In genomic region chr7:73512422-73512821, GRCm38 (mm10) we compare ENCODE assay signal across 27 mouse cellular contexts. TPM values are rescaled to one million over a fixed set of nuclear protein-coding genes. Genes with fewer than 3 reads are reported as not detected.
A peak's percentile ranks its signal among the peaks of the same experiment; 100 is the strongest.
DNase-seq lines count a peak whose midpoint lies in the region; ATAC-seq and TF ChIP-seq lines count a peak whose summit lies in the region.
"Had no signal": no experiment of that assay in that cellular context is flagged by ENCODE, and none has a peak within 500 bp of the region (broad histone marks: within the 10 kb centered on the region; RNA-seq: fewer than 3 reads in every experiment).

No protein-coding gene starts in this region.

- WGBS in liver, adult 2 months: 49% methylated on average over 2 of the region's 2 CpGs
- 62% methylated on average over 2 of the region's 2 CpGs for WGBS in liver, embryonic 11.5 days
- WGBS in kidney, embryonic 16.5 days: 55% methylated on average over 2 of the region's 2 CpGs

- H3K79me2 ChIP-seq in liver, adult 2 months (ENCODE audit: control insufficient read depth, insufficient read depth, low read length): peaks cover 6% of the 10 kb centered on the region; the same call in 1 of the 2 replicates

- no peak for ATAC-seq in liver, embryonic 11.5 days (replicated peaks; ENCODE audit: low FRiP score)
- no peak for ATAC-seq in kidney, embryonic 16.5 days (ENCODE audit: low FRiP score, low TSS enrichment)
- ATAC-seq: CD4-positive, CD25-positive, alpha-beta regulatory T cell, adult 4 months; forebrain, embryonic 14.5 days; forebrain, embryonic 16.5 days had no signal

- TF ChIP-seq POLR2A in liver, adult 2 months (IDR thresholded peaks at IDR 0.05; ENCODE audit: extremely low read depth, insufficient read depth, low read length): no peak

- DNase-seq in adrenal gland, adult (ENCODE audit: inconsistent age in 2 of 2, low spot score in 1 of 2): peak; percentile 64 to 80
- no peak for DNase-seq in adrenal gland, adult 18-20 months (ENCODE audit: low spot score in 2 of 2)
- DNase-seq in gastrocnemius, adult 2 months: peak; percentile 46
- no peak for DNase-seq in gastrocnemius, postnatal 36 days
- peak; percentile 34 for DNase-seq in liver, adult 2 months (ENCODE audit: extremely low read depth, low read depth, low spot score)
- DNase-seq in liver, embryonic 11.5 days (ENCODE audit: low spot score): no peak
- DNase-seq: adrenal gland, adult 8-10 months; adrenal gland, postnatal 25 days; B cell, adult 2 months; cerebellum, adult 11 months; cerebellum, adult 18-20 months; cerebellum, adult 8-10 months; cerebellum, adult 9-11 months; cerebellum, postnatal 14 days; cerebellum, postnatal 36 days; embryo, embryonic 11 days had no signal

- no peak for TF ChIP-seq CTCF in gastrocnemius, adult 2 months (IDR thresholded peaks at IDR 0.05)
- TF ChIP-seq CTCF in liver, adult 2 months (IDR thresholded peaks at IDR 0.05; ENCODE audit: low read depth, low read length): no peak

- H3K9ac ChIP-seq in liver, adult 2 months (ENCODE audit: low read depth, low read length): no peak overlapping the region
- no peak overlapping the region for H3K9ac ChIP-seq in liver, embryonic 11.5 days (ENCODE audit: low read depth, low read length)
- H3K9ac ChIP-seq in kidney, embryonic 16.5 days (replicated peaks; ENCODE audit: low read length): no peak overlapping the region
- H3K9ac ChIP-seq: embryonic facial prominence, embryonic 13.5 days; embryonic facial prominence, embryonic 15.5 days; forebrain, embryonic 12.5 days had no signal

- H3K36me3 ChIP-seq in liver, adult 2 months (ENCODE audit: control insufficient read depth, insufficient read depth, low read length): peaks cover 79% of the 10 kb centered on the region
- peaks cover 41% of the 10 kb centered on the region for H3K36me3 ChIP-seq in liver, embryonic 11.5 days (ENCODE audit: control insufficient read depth, insufficient read depth, low read length)
- H3K36me3 ChIP-seq in kidney, embryonic 16.5 days (ENCODE audit: insufficient read depth, low read length): peaks cover 68% of the 10 kb centered on the region

- peaks cover 2% of the 10 kb centered on the region; the same call in 1 of the 2 replicates for H3K4me1 ChIP-seq in liver, adult 2 months (ENCODE audit: control insufficient read depth, insufficient read depth, low read length)
- peaks cover 7% of the 10 kb centered on the region for H3K4me1 ChIP-seq in liver, embryonic 11.5 days (replicated peaks; ENCODE audit: control insufficient read depth, insufficient read depth, low read length)
- H3K4me1 ChIP-seq in kidney, embryonic 16.5 days (ENCODE audit: insufficient read depth, low read length): peaks cover 12% of the 10 kb centered on the region
- H3K4me1 ChIP-seq: forebrain, embryonic 12.5 days had no signal

- intact Hi-C loops in gastrocnemius, adult 2 months (cut with DNase I): loop anchor here (5.0 kb wide), 1 partner anchor 40 kb away; no protein-coding TSS in a partner anchor
- intact Hi-C loops in gastrocnemius, postnatal 36 days (cut with DNase I): no loop called here

- H3K4me3 ChIP-seq in gastrocnemius, adult 2 months: 0 out of 2 replicates have a peak overlapping the region, but pooled peaks have one; percentile 15
- H3K4me3 ChIP-seq in liver, adult 2 months (ENCODE audit: insufficient read depth, low read depth, low read length): no peak overlapping the region
- H3K4me3 ChIP-seq in liver, embryonic 11.5 days (ENCODE audit: low read depth, low read length): no peak overlapping the region
- no peak overlapping the region for H3K4me3 ChIP-seq in kidney, embryonic 16.5 days (ENCODE audit: low read length)
- H3K4me3 ChIP-seq: embryonic facial prominence, embryonic 13.5 days; embryonic facial prominence, embryonic 15.5 days; erythroblast, embryonic 14.5 days; forebrain, embryonic 10.5 days; forebrain, embryonic 12.5 days had no signal

- H3K4me2 ChIP-seq in liver, embryonic 11.5 days: no peak overlapping the region
- H3K4me2 ChIP-seq in kidney, embryonic 16.5 days (replicated peaks; ENCODE audit: low read depth, low read length): no peak overlapping the region
- H3K4me2 ChIP-seq: embryonic facial prominence, embryonic 13.5 days; embryonic facial prominence, embryonic 15.5 days; forebrain, embryonic 12.5 days had no signal

- no peaks in the 10 kb centered on the region for H3K27me3 ChIP-seq in liver, adult 2 months (ENCODE audit: control insufficient read depth, insufficient read depth, low read length)
- H3K27me3 ChIP-seq in liver, embryonic 11.5 days (replicated peaks; ENCODE audit: control insufficient read depth, insufficient read depth, low read length): no peaks in the 10 kb centered on the region
- H3K27me3 ChIP-seq in kidney, embryonic 16.5 days (ENCODE audit: insufficient read depth, low read length): no peaks in the 10 kb centered on the region
- H3K27me3 ChIP-seq: CH12.LX; embryonic facial prominence, embryonic 13.5 days; embryonic facial prominence, embryonic 15.5 days; forebrain, embryonic 12.5 days had no signal

- H3K27ac ChIP-seq in gastrocnemius, adult 2 months: peak overlapping the region; percentile 73
- no peak overlapping the region for H3K27ac ChIP-seq in liver, adult 2 months (replicated peaks; ENCODE audit: insufficient read depth, low read depth, low read length)
- no peak overlapping the region for H3K27ac ChIP-seq in liver, embryonic 11.5 days (ENCODE audit: low read depth, low read length)
- H3K27ac ChIP-seq in kidney, embryonic 16.5 days (ENCODE audit: low read length): no peak overlapping the region
- H3K27ac ChIP-seq: embryonic facial prominence, embryonic 13.5 days; embryonic facial prominence, embryonic 15.5 days; forebrain, embryonic 10.5 days; forebrain, embryonic 12.5 days had no signal

- no peaks in the 10 kb centered on the region for H3K9me3 ChIP-seq in liver, embryonic 11.5 days (ENCODE audit: control insufficient read depth, low read length)
- no peaks in the 10 kb centered on the region for H3K9me3 ChIP-seq in kidney, embryonic 16.5 days (ENCODE audit: low read length)
- H3K9me3 ChIP-seq: embryonic facial prominence, embryonic 13.5 days; embryonic facial prominence, embryonic 15.5 days; forebrain, embryonic 10.5 days; forebrain, embryonic 12.5 days; G1E had no signal

RNA-seq across cellular contexts. Expression of gene Chd2, which starts 29.2 kb away (rescaled TPM):
- total RNA-seq in adrenal gland, adult 18-20 months (2021): 10 to 100 TPM; 35.5 to 35.8 TPM
- total RNA-seq in gastrocnemius, adult 2 months (2021): 10 to 100 TPM; 40.7 to 48.4 TPM
- 10 to 100 TPM; 22.4 to 39.9 TPM for total RNA-seq in gastrocnemius, postnatal 36 days (2021)
- total RNA-seq in liver, adult 2 months (2014; rRNA removed): 40.0 and 42.0 TPM in 2 replicates
- 16.9 and 20.1 TPM in 2 replicates for polyA plus RNA-seq in liver, adult 2 months (2012; rRNA removed)
- polyA plus RNA-seq in liver, embryonic 11.5 days (2014; fragmentation: Nextera tagmentation; extraction: Ambion mirVana): 30.9 and 34.5 TPM in 2 replicates
- polyA plus RNA-seq in kidney, embryonic 16.5 days (2015; fragmentation: Nextera tagmentation; extraction: Ambion mirVana): 45.3 and 59.0 TPM in 2 replicates

Comparison
In these comparisons a context has a peak if more than half of its experiments do, and no peak if none do; other contexts are left out.
1. DNase-seq: peak in adrenal gland, adult (2 of 2), gastrocnemius, adult 2 months (single experiment) and liver, adult 2 months (single experiment); none in adrenal gland, adult 18-20 months (0 of 2), gastrocnemius, postnatal 36 days (0 of 2) and liver, embryonic 11.5 days (single experiment).